Mouse (Mus musculus) E14TG2a.4 (cell line): ENCODE data around the gene Myo5c.

Source experiments
- CTCF ChIP-seq: conservative IDR thresholded peaks from 2 replicates; pipeline ENCODE4 v1.5.1; 2014; ENCODE audit warnings: low read length
- NANOG ChIP-seq: IDR thresholded peaks from 2 replicates; pipeline ENCODE4 v1.6.1; 2014; ENCODE audit warnings: borderline replicate concordance, low read length, mixed read lengths
- POU5F1 ChIP-seq: IDR thresholded peaks from 2 replicates; pipeline ENCODE4 v1.6.1; 2014; ENCODE audit warnings: low read length, borderline replicate concordance

DNA sequence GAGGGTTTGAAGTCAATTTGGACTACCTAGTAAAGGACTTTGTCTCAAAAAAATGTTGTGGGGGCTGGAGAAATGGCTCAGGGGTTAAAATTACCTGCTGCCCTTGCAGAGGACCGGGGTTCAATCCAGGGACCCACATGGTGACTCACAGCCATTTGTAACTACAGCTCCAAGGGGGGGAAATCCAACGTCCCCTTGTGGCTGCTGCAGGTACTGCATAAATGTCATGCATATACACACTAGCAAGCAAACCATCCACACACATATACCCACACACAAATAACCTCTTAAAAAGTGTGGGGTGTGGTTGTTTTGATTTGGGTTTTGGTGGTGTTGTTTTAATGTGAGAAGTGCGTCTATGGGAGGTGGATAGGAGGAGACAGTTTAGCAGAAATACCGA is 12.7 kb downstream of the Myo5c start:
- TF ChIP-seq NANOG (no peak), CTCF (peak; percentile 83), POU5F1 (no peak)
